Mouse (Mus musculus) kidney, adult 2 months (tissue): ENCODE data around the gene Igsf9. TPM values are rescaled to one million over a fixed set of nuclear protein-coding genes. Genes with fewer than 3 reads are reported as not detected.

Source experiments
- DNase-seq: peaks from one replicate; pipeline ENCODE4 v3.0.0; 2021
- H3K27ac ChIP-seq: fragments of 200-500 bp; 2 replicates; pipeline ENCODE4 v1.5.1; 2012; ENCODE audit warnings: low read depth, low read length, control low read depth, inconsistent platforms; ENCODE audit not compliant: insufficient read depth
- H3K27me3 ChIP-seq: fragments of 200-500 bp; replicated peaks from 2 replicates; pipeline ENCODE4 v1.6.1; 2012; ENCODE audit warnings: mild to moderate bottlenecking, moderate library complexity, low read length, inconsistent platforms; ENCODE audit not compliant: control insufficient read depth, insufficient read depth
- H3K36me3 ChIP-seq: fragments of 200-500 bp; 2 replicates; pipeline ENCODE4 v1.6.1; 2012; ENCODE audit warnings: mild to moderate bottlenecking, moderate library complexity, low read length, inconsistent platforms; ENCODE audit not compliant: control insufficient read depth, insufficient read depth
- H3K4me1 ChIP-seq: fragments of 200-500 bp; 2 replicates; pipeline ENCODE4 v1.6.1; 2011; ENCODE audit warnings: low read length; ENCODE audit not compliant: control insufficient read depth, insufficient read depth
- H3K4me3 ChIP-seq: fragments of 200-500 bp; 2 replicates; pipeline ENCODE4 v1.5.1; 2011; ENCODE audit warnings: mild to moderate bottlenecking, low read depth, low read length, control low read depth; ENCODE audit not compliant: insufficient read depth
- CTCF ChIP-seq: fragments of 200-500 bp; conservative IDR thresholded peaks from 2 replicates; pipeline ENCODE4 v1.5.1; 2011; ENCODE audit warnings: low read depth, mild to moderate bottlenecking, control low read depth, low read length, moderate library complexity, mixed read lengths; ENCODE audit not compliant: insufficient read depth, insufficient read length
- POLR2A ChIP-seq: fragments of 200-500 bp; IDR thresholded peaks from one replicate; pipeline ENCODE4 v1.6.1; 2011; ENCODE audit warnings: low read depth, low read length, control low read depth
- WGBS: fragments of 180-500 bp; shearing (Covaris S2); methylation state at CpG from one replicate; pipeline ENCODE4 v1.1.7; 2018; 5-methylcytosine and 5-hydroxymethylcytosine counted together
- polyA plus RNA-seq: library from polyadenylated mRNA; depleted of rRNA; stranded (reverse); fragments of >200 nt; gene quantifications from 2 replicates; pipeline ENCODE4 v1.2.3, GENCODE M21; 2012; rRNA removed

Gene Igsf9
- polyA plus RNA-seq = 15.4 and 20.7 TPM in 2 replicates

DNA sequence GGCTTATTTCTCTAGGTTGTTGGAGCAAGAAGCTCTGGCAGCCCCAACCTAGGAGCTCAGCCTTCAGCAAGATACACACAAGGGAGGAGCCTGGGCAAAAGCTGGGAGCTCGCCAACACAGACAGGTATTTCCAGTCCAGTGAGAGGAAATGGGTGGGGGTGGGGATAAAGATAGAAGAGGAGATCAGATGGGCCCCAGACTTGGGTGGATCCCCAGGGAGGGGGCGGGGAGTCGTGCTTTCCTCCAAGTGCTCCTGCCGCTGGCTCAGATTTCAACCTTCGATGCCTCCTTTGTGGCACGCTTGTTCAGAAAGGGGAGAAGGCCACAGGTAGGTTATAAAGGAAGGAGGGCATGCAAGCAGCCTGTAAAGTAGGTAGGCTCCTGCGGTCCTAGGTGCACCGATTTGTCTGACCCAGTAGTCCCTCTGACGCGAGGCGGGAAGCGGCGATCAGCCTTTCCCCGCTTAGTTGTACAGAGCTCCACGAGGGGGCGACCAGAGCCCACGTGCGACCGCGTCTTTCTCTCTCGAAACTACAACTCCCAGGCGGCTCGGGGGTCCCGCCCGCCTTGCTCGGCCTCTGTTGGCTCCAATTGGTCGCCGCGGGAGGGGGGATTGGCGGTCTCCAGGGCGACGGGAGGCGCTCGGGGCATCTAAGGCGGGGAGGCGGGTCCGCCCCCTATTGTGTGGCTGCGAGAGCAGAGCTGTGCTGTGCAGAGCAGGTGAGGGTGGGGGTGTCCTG, at the start of gene Igsf9:
Gene Igsf9, plus strand, starts transcription at position 249 of the 741 bp plus-strand sequence.
- peak within 1 kb of the TSS; percentile 34; the same call in 1 of the 2 replicates for H3K27ac ChIP-seq
- WGBS = 1% methylated on average over 38 of the region's 38 CpGs

DNA sequence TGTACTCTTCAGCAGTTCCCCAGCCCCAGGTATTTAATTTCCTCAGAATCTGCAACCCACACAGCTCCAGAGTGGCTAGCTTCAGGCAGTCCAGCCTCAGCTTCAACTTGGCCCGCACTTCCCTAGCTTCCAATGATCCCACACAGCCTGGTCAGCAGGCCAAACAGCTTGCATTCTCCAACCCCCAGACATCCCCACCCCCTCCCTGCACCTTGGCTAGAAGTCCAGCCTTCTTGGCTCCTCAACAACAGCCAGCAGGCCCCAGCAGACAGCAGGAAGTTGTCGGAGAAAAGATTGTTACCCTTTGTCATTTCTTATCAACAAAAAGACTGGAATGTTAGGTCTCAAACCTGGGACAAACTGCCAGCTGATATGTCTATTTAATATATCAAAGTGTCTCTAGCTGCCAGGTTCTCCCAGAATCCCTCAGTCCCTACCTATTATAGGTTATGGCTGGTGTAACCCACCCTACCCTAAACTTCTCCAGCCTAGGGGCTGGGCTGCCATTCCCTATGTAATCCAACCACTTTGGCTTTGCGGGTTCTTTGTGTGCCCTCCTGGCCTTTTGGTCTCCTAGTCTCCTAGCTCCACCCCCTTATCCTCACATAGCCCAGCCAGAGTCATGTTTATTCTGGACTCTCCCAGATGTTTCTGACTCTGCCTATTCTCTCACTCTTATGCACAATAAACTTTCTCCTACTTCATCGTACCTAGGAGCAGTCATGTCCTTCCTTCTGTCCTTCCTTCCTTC, 49.6 kb upstream of the Igsf9 start:
- DNase-seq = peak; percentile 75
- Histone ChIP-seq H3K4me3 (no peak overlapping the region), H3K4me1 (no peaks in the 10 kb centered on the region), H3K27ac (peak overlapping the region; percentile 85), H3K36me3 (no peaks in the 10 kb centered on the region), H3K27me3 (no peaks in the 10 kb centered on the region)
- TF ChIP-seq POLR2A (no peak), CTCF (no peak)
- 13% methylated on average over 4 of the region's 4 CpGs for WGBS

More for the DNA sequence above, at the start of gene Igsf9:
- Histone ChIP-seq H3K4me1 (no peaks in the 10 kb centered on the region), H3K4me3 (peak within 1 kb of the TSS; percentile 51), H3K36me3 (no peaks in the 10 kb centered on the region), H3K27me3 (no peaks in the 10 kb centered on the region)
- TF ChIP-seq CTCF = peak; percentile 52; the same call in 1 of the 2 replicates
- TF ChIP-seq POLR2A = no peak
- DNase-seq = peak; percentile 91

DNA sequence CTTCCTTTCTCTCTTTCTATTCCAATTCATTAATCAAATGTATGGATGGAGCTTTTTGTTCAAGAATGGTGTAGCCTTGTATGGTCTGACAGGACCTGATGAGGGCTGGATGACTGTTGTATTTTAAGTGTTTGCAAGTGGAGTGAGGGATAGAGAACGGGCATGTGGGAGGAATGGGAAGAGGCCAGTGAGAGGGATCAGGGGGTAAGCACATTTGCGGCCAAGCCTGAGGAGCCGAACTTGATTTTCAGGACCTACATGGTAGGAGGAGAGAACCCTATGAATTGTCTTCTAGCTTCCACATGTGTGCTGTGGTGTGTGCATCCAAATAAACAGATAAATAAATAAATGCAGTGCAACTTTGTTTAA, 49.0 kb upstream of the Igsf9 start:
- DNase-seq = no peak
- Histone ChIP-seq H3K4me1 (no peaks in the 10 kb centered on the region), H3K36me3 (no peaks in the 10 kb centered on the region), H3K4me3 (no peak overlapping the region), H3K27ac (peak overlapping the region; percentile 74), H3K27me3 (no peaks in the 10 kb centered on the region)
- WGBS = 69% methylated on average over 3 of the region's 3 CpGs
- TF ChIP-seq POLR2A = no peak

DNA sequence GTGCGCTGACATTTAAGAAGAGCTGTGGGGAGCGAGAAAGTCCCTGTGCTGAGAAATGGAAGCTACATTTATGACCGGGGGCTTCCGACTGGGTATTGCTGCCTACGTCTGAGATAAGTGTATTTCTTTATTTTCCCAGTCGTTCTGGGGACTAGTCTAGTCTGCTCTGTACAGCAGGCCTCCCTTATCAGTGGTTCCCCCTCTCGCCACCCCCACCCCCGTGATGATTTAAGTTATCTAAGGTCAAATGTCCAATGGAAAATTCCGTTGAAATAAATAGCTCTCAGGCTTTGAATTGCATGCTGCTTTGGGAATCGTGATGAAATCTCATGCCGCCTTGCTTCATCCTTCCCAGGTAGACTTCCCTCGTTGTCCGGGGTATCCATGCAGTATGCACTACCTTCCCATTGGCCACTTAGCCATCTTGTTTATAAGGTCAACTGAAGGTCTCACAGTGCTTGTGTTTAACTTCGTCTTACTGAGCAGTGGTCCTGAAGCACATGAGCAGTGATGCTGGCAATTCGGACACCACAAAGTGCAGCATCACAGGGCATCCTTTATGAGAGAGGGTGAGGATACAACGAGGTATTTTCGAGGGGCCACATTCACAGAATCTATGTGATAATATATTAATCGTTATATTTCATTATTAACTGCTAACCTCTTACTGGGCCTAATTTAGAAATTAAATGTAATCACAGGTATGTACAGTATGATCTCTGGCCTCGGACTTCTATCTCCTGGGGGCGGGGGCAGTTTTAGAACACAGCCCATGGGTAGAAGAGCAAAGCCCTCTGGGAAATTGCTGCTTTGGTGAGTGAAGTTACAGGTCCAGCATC, 48.4 kb upstream of the Igsf9 start:
- no peaks in the 10 kb centered on the region for H3K27me3 ChIP-seq
- H3K4me3 ChIP-seq = no peak overlapping the region
- H3K27ac ChIP-seq = peak overlapping the region; percentile 74
- H3K36me3 ChIP-seq = no peaks in the 10 kb centered on the region
- 68% methylated on average over 20 of the region's 20 CpGs for WGBS
- TF ChIP-seq CTCF (no peak), POLR2A (no peak)
- DNase-seq = peak; percentile 21
- H3K4me1 ChIP-seq = no peaks in the 10 kb centered on the region

DNA sequence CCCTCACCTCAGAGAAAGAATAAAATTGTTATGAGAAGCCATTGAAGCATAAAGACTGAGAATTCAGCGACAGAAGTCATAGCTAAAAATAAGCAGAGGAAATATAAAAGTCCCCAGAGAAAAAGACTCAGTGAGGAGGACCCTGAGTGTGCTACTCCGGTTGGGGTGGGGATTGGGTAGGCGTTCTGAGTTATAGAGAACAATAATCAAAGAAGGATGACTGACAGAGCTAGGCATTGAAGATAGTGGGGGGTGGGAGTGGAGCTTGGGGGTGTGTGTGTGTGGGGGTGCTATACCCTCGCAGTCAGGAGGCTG, 47.8 kb upstream of the Igsf9 start:
- TF ChIP-seq POLR2A (no peak), CTCF (no peak)
- H3K27ac ChIP-seq = peak overlapping the region; percentile 72; the same call in 1 of the 2 replicates
- H3K36me3 ChIP-seq = no peaks in the 10 kb centered on the region
- H3K27me3 ChIP-seq = no peaks in the 10 kb centered on the region
- no peak overlapping the region for H3K4me3 ChIP-seq
- DNase-seq = no peak
- WGBS = 60% methylated on average over 4 of the region's 4 CpGs
- H3K4me1 ChIP-seq = no peaks in the 10 kb centered on the region

DNA sequence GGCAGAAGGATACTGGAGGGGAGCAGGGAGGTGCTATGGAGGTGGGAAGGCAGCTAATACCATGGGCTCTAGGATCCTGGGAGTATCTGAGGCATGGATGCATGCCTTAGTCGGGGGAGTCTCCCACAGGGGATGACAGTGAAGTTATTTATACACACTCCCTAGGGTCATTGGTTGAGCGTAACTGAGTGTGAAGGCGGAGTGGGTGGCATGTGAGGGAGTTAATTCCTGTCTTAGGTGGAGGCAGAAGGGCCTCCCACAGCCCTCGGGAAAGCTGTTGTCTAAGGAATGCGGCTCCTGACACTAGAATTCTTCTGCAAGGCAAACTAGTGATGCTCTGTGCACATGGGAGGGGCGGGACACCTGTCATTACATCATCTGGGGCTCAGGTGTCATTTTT, 44.8 kb upstream of the Igsf9 start:
- TF ChIP-seq POLR2A = no peak
- TF ChIP-seq CTCF = no peak
- Histone ChIP-seq H3K4me1 (no peaks in the 10 kb centered on the region), H3K36me3 (no peaks in the 10 kb centered on the region), H3K4me3 (no peak overlapping the region), H3K27ac (no peak overlapping the region), H3K27me3 (no peaks in the 10 kb centered on the region)
- no peak for DNase-seq
- WGBS = 42% methylated on average over 6 of the region's 6 CpGs

DNA sequence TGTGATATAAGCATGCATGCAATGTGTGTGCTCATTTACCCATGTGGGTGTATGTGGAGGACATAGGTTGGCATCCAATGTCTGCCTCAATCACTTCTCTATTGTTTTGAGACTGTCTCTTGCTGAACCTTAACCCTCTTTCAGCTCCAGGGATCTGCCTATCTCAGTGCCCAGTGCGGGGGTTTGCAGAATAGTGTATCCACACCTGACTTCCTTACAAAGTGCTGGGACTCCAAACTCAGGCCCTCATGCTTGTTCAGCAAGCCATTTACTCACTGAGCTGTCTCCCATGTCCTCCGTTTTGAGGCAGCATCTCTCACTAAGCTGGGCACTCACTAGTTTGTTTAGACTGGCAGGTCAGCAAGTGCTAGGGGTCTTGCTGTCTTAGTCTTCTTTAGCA, 43.0 kb upstream of the Igsf9 start:
- Histone ChIP-seq H3K27ac (no peak overlapping the region), H3K36me3 (no peaks in the 10 kb centered on the region), H3K4me3 (no peak overlapping the region), H3K4me1 (no peaks in the 10 kb centered on the region), H3K27me3 (no peaks in the 10 kb centered on the region)
- 92% methylated on average over 2 of the region's 2 CpGs for WGBS
- no peak for DNase-seq
- TF ChIP-seq CTCF (no peak), POLR2A (no peak)
